Mouse (Mus musculus) lung, postnatal 14 days (tissue): ENCODE data around the gene Wsb1.

Experiments
- DNase-seq: peaks from one replicate; pipeline ENCODE4 v3.0.0; 2021

Wsb1 gene

DNA sequence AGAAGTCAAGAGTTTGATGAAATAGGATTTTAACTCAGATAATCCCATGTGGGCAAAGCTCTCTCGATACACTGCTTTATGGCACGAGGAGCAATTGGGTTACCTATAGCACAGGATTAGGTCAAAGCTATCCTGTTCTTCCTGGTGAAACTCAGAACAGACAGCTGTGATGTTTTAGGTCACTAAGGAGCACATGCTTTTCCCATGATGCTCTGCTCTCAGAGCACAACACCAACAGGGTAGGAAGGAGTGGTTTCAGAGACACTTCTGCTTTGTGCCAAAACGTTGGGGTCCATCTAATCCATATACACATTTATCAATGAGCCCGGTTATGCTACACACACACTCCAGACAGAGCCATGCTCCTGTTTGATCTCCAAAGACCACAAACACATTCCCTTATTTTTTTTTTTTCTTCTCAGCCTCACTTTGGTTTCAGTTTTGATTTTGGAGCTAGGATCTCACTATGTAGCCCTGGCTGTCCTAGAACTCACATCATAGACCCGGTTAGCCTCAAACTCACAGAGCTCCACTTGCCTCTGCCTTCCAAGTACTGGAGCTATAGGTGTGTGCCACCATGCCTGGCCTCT lies 44.5 kb downstream of the Wsb1 start:
- DNase-seq = no peak

- no peak for DNase-seq
These were observed 45.4 kb downstream of the Wsb1 start for GRCm38 (mm10) chr11:79209113-79209512.

DNA sequence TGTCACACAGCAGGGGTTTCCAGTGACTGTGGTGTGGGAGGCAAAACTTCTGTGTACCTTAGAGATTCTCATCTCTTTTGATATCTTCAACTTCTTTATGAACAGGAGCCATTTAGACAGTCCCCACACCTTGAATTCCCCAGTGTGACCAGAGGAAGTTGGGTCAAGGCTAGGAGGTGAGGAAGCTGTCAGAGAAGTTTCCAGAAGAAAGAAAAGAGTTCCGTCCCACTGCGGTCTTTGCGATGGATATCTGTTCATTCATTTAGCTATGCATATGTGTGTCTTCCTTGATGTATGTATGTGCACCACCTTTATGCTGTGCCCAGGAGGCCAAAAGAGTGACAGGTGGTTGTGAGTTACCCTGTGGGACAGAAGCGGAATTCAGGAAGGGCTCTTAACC lies 46.0 kb downstream of the Wsb1 start:
- DNase-seq = no peak

DNA sequence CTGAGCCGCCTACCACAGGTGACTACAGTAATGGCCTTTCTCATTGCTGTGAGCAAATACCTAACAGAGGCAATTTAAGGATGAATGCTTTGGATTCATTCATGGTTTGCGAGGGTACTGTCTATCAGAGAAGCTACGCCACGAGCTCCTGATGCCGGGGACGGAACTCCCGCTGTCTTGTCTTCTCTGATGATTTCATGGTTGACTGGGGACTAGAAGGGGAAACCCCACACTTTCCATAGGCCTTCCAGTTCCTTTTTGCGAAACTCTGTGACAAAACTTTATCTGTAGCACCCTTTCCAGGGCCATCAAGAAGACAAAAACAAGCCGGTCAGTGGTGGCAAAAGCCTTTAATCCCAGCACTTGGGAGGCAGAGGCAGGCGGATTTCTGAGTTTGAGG lies 46.8 kb downstream of the Wsb1 start:
- DNase-seq = no peak

DNA sequence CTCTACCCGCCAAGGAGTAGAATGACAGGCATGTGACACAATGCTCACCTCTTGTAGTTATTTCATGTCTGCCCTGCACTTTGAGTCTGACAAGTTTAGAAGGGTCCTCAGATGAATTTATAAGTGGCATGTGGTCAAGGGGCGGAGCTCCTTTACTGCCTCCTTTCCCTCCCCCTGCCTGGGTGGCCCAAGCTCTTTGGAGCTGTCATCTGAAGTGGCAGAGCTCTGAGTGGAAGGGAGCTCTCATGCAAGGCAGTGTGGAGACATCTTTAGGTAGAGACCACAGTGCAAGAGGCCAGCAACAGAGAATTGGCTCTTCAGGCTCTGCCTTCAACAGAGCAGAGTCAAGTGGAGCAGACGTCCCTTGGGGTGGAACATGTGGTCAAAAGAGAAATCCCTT lies 50.0 kb downstream of the Wsb1 start:
- DNase-seq = no peak

- no peak for DNase-seq
These were observed 54.0 kb downstream of the Wsb1 start for GRCm38 (mm10) chr11:79200502-79200901.

DNA sequence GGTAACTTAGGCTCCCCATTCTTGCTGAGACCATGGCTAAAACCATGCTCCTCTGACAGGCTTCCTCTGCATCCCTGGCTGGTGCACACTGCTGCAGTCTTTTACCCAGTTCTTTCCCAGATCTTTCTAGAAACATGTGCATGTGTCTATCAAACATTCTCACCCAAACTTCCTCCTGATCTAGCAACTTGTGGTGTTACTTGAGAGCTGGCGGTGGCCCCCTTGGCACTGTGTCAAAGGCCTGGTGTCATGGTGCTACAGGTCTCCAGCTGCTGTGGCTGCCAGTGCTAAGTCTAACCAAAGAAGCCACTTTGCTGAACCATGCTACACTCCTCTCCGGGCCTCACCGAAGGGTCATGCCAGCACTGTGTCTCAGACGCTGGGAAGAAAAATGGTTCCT lies 55.9 kb downstream of the Wsb1 start:
- no peak for DNase-seq

GRCm38 (mm10) chr11:79197846-79198235 lies 56.6 kb downstream of the Wsb1 start:
- no peak for DNase-seq

- no peak for DNase-seq
These were observed 57.3 kb downstream of the Wsb1 start for GRCm38 (mm10) chr11:79196876-79197845.

DNA sequence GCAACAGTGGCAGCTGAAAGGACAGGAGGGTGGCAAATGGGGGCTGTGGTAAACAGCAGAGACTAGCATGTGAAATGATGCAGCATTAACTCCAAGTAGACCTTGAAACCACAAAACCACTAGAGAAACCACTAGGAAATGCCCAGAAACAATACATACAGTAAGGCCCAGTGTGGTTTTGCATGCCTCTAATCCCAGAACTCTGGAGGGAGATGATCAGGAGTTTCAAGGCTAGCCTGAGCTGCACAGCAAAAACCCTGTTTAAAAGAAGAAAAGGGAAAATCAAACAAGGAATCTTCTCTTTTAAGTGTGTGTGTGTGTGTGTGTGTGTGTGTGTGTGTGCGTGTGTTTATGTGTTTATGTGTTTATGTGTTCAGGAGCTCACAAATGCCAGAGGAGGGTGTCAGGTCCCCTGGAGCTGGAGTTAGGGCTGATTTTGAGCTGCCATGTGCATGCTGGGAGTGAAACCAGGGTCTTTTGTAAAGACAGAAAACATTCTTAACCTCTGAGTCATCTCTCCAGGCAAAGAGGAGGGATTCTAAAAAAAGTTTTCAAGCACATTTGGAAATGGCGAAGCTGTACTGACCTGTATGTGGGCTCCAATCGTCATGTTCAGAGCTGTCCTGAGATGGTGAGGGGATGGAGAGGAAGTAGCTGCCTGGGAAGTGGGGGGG lies 58.1 kb downstream of the Wsb1 start:
- DNase-seq = no peak

- peak; percentile 48 for DNase-seq
These were observed 62.3 kb downstream of the Wsb1 start for GRCm38 (mm10) chr11:79192176-79192575.

DNA sequence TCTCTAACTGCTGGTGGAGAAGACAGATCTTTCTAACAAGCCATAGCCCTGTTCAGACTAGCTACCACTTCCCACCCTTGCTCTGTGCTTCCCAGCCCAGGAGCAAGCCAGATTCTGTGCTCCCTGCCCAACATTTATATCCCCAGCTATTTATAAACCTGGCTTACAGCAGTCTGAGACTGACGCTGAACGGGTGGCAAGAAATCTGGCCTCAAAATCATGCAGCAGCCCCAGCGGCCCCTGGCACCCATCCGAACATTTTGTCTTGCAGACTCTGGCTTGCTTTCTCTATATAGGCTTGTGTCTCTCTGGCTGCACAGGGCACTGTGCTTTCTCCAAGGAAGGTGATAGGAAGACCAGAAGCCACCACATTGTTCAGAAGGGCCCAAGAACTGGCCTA lies 63.3 kb downstream of the Wsb1 start:
- DNase-seq = peak; percentile 26

DNA sequence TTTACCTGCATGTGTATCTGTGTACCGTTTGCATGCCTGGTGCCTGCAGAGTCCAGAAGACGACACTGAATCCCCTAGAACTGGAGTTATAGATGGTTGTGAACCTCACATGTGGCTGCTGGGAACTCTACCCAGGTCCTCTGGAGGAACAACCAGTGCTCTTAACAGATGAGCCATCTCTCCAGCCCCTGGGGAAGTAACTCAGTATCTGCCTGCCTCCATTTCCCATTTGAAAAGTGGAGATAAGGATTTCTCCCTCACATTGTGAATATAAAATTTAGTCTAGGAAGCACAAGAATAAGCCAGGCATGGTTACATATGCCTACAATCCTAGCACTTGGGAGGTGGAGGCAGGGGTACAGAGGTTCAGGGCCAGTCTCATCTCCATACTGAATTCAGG lies 64.2 kb downstream of the Wsb1 start:
- DNase-seq = no peak
